Mouse (Mus musculus) lung, adult 2 months (tissue): Measurements from ENCODE around the gene Fgf3. TPM values are rescaled to one million over a fixed set of nuclear protein-coding genes. Genes with fewer than 3 reads are reported as not detected.

ENCODE experiments used
- DNase-seq: peaks from one replicate; pipeline ENCODE4 v3.0.0; 2022
- H3K4me1 ChIP-seq: fragments of 200-500 bp; 2 replicates; pipeline ENCODE4 v1.6.1; 2011; ENCODE audit warnings: low read length; ENCODE audit not compliant: control insufficient read depth, insufficient read depth
- H3K4me3 ChIP-seq: fragments of 200-500 bp; replicated peaks from 2 replicates; pipeline ENCODE3; 2011; ENCODE audit warnings: low read depth, mild to moderate bottlenecking, control low read depth, low read length; ENCODE audit errors: extremely low read depth
- CTCF ChIP-seq: fragments of 200-500 bp; IDR thresholded peaks from 2 replicates; pipeline ENCODE4 v1.5.1; 2011; ENCODE audit warnings: mild to moderate bottlenecking, low read length, control low read depth; ENCODE audit not compliant: insufficient read depth
- POLR2A ChIP-seq: fragments of 200-500 bp; IDR thresholded peaks from 2 replicates; pipeline ENCODE4 v1.6.1; 2011; ENCODE audit warnings: low read depth, mild to moderate bottlenecking, control low read depth, low read length, borderline replicate concordance; ENCODE audit errors: extremely low read depth
- WGBS: fragments of 180-500 bp; shearing (Covaris S2); methylation state at CpG from one replicate; pipeline ENCODE4 v1.1.7; 2018; 5-methylcytosine and 5-hydroxymethylcytosine counted together
- polyA plus RNA-seq: library from polyadenylated mRNA; depleted of rRNA; stranded (reverse); fragments of >200 nt; gene quantifications from 2 replicates; pipeline ENCODE4 v1.2.3, GENCODE M21; 2012; rRNA removed

The Fgf3 gene
- not detected in 2 replicates for polyA plus RNA-seq

- no peaks in the 10 kb centered on the region for H3K4me1 ChIP-seq
- WGBS: 5% methylated on average over 43 of the region's 43 CpGs
- DNase-seq: no peak
- no peak for TF ChIP-seq POLR2A
- no peak for TF ChIP-seq CTCF
- no peak within 1 kb of the TSS for H3K4me3 ChIP-seq
These were observed at the start of gene Fgf3 for GRCm38 (mm10) chr7:144837891-144838488. TSS of gene Fgf3 (plus strand) at chr7:144838083.

GRCm38 (mm10) chr7:144788631-144789030 is 49.3 kb upstream of the Fgf3 start:
- 29% methylated on average over 4 of the region's 4 CpGs for WGBS

GRCm38 (mm10) chr7:144789601-144790556 is 48.0 kb upstream of the Fgf3 start:
- no peak overlapping the region for H3K4me3 ChIP-seq

More at GRCm38 (mm10) chr7:144788631-144789030, 49.3 kb upstream of the Fgf3 start:
- Histone ChIP-seq H3K4me1 (no peaks in the 10 kb centered on the region), H3K4me3 (no peak overlapping the region)
- no peak for DNase-seq
- TF ChIP-seq POLR2A (no peak), CTCF (no peak)

GRCm38 (mm10) chr7:144791426-144791825 is 46.5 kb upstream of the Fgf3 start:
- Histone ChIP-seq H3K4me3 (no peak overlapping the region), H3K4me1 (no peaks in the 10 kb centered on the region)
- TF ChIP-seq CTCF (no peak), POLR2A (no peak)
- DNase-seq: no peak
- 82% methylated on average over 7 of the region's 7 CpGs for WGBS

More at GRCm38 (mm10) chr7:144789601-144790556, 48.0 kb upstream of the Fgf3 start:
- no peak for DNase-seq
- H3K4me1 ChIP-seq: no peaks in the 10 kb centered on the region
- TF ChIP-seq POLR2A (no peak), CTCF (no peak)
- WGBS: 58% methylated on average over 36 of the region's 36 CpGs

- WGBS: 51% methylated on average over 10 of the region's 10 CpGs
- Histone ChIP-seq H3K4me3 (no peak overlapping the region), H3K4me1 (no peaks in the 10 kb centered on the region)
- no peak for TF ChIP-seq CTCF
- TF ChIP-seq POLR2A: no peak
- DNase-seq: no peak
These were observed 44.6 kb upstream of the Fgf3 start for GRCm38 (mm10) chr7:144793296-144793695.

GRCm38 (mm10) chr7:144795976-144796474 is 41.9 kb upstream of the Fgf3 start:
- 40% methylated on average over 9 of the region's 9 CpGs for WGBS
- TF ChIP-seq POLR2A (no peak), CTCF (no peak)
- Histone ChIP-seq H3K4me3 (no peak overlapping the region), H3K4me1 (no peaks in the 10 kb centered on the region)
- no peak for DNase-seq

- 75% methylated on average over 17 of the region's 17 CpGs for WGBS
- DNase-seq: no peak
- TF ChIP-seq CTCF (no peak), POLR2A (no peak)
- H3K4me1 ChIP-seq: no peaks in the 10 kb centered on the region
- H3K4me3 ChIP-seq: no peak overlapping the region
These were observed 40.7 kb upstream of the Fgf3 start for GRCm38 (mm10) chr7:144796986-144797735.

- 52% methylated on average over 1 of the region's 1 CpGs for WGBS
- no peak for DNase-seq
- Histone ChIP-seq H3K4me3 (no peak overlapping the region), H3K4me1 (no peaks in the 10 kb centered on the region)
- no peak for TF ChIP-seq POLR2A
- peak; percentile 50; the same call in 1 of the 2 replicates for TF ChIP-seq CTCF
These were observed 39.4 kb upstream of the Fgf3 start for GRCm38 (mm10) chr7:144798471-144798870.

- no peak for DNase-seq
- 55% methylated on average over 6 of the region's 6 CpGs for WGBS
These were observed 30.8 kb upstream of the Fgf3 start for GRCm38 (mm10) chr7:144807036-144807435.

More at GRCm38 (mm10) chr7:144807036-144807435, 30.8 kb upstream of the Fgf3 start:
- TF ChIP-seq CTCF (no peak), POLR2A (no peak)
- Histone ChIP-seq H3K4me1 (no peaks in the 10 kb centered on the region), H3K4me3 (no peak overlapping the region)
